Mouse (Mus musculus) kidney, embryonic 16.5 days (tissue): ENCODE results near the gene Cd81. TPM values are rescaled to one million over a fixed set of nuclear protein-coding genes. Genes with fewer than 3 reads are reported as not detected.

ENCODE experiments used
- ATAC-seq: fragments of 200-750 bp; cut with Nextera tagmentation; 2 replicates; pipeline ENCODE4 v1.8.0; 2017; ENCODE audit warnings: moderate TSS enrichment; ENCODE audit not compliant: low FRiP score, low TSS enrichment
- H3K27ac ChIP-seq: fragments of 300-500 bp; sonication (generic); 2 replicates; pipeline ENCODE4 v1.5.1; 2014; ENCODE audit warnings: low read length
- H3K27me3 ChIP-seq: fragments of 300-500 bp; sonication (generic); 2 replicates; pipeline ENCODE4 v1.6.1; 2014; ENCODE audit warnings: low read length, control low read depth, mixed read lengths; ENCODE audit not compliant: insufficient read depth
- H3K36me3 ChIP-seq: fragments of 300-500 bp; sonication (generic); 2 replicates; pipeline ENCODE4 v1.6.1; 2014; ENCODE audit warnings: low read length, control low read depth, mixed read lengths; ENCODE audit not compliant: insufficient read depth
- H3K4me1 ChIP-seq: fragments of 300-500 bp; sonication (generic); 2 replicates; pipeline ENCODE4 v1.6.1; 2014; ENCODE audit warnings: low read length, control low read depth, mixed read lengths; ENCODE audit not compliant: insufficient read depth
- H3K4me2 ChIP-seq: fragments of 300-500 bp; sonication (generic); replicated peaks from 2 replicates; pipeline ENCODE4 v1.6.1; 2014; ENCODE audit warnings: low read depth, low read length
- H3K4me3 ChIP-seq: fragments of 300-500 bp; sonication (generic); 2 replicates; pipeline ENCODE4 v1.5.1; 2014; ENCODE audit warnings: mild to moderate bottlenecking, low read length
- H3K9ac ChIP-seq: fragments of 300-500 bp; sonication (generic); replicated peaks from 2 replicates; pipeline ENCODE4 v1.6.1; 2014; ENCODE audit warnings: low read length
- H3K9me3 ChIP-seq: fragments of 300-500 bp; sonication (generic); 2 replicates; pipeline ENCODE4 v1.6.1; 2016; ENCODE audit warnings: low read length, control low read depth
- WGBS: fragments of 180-500 bp; shearing (Covaris S2); extraction: QIAGEN DNeasy Blood & Tissue Kit; methylation state at CpG from one replicate; pipeline ENCODE4 v1.1.7; 2014; 5-methylcytosine and 5-hydroxymethylcytosine counted together
- polyA plus RNA-seq: library from polyadenylated mRNA; unstranded; fragments of >200 nt; fragmentation: Nextera tagmentation; extraction: Ambion mirVana; gene quantifications from 2 replicates; pipeline ENCODE4 v1.2.1, GENCODE M21; 2015

Gene Cd81
- 643 and 698 TPM in 2 replicates for polyA plus RNA-seq

- Histone ChIP-seq H3K27me3 (no peaks in the 10 kb centered on the region), H3K4me2 (peak within 1 kb of the TSS; percentile 95), H3K4me3 (peak within 1 kb of the TSS; percentile 93), H3K4me1 (peaks cover 41% of the 10 kb centered on the region), H3K9me3 (no peaks in the 10 kb centered on the region), H3K9ac (peak within 1 kb of the TSS; percentile 99), H3K36me3 (no peaks in the 10 kb centered on the region), H3K27ac (peak within 1 kb of the TSS; percentile 93)
- peak; percentile 79 for ATAC-seq
- under 1% methylated on average over 34 of the region's 37 CpGs for whole genome bisulfite sequencing
Observed at GRCm38 (mm10) chr7:143052626-143053007, at the start of gene Cd81. Gene Cd81 (plus strand): TSS chr7:143052739.

DNA sequence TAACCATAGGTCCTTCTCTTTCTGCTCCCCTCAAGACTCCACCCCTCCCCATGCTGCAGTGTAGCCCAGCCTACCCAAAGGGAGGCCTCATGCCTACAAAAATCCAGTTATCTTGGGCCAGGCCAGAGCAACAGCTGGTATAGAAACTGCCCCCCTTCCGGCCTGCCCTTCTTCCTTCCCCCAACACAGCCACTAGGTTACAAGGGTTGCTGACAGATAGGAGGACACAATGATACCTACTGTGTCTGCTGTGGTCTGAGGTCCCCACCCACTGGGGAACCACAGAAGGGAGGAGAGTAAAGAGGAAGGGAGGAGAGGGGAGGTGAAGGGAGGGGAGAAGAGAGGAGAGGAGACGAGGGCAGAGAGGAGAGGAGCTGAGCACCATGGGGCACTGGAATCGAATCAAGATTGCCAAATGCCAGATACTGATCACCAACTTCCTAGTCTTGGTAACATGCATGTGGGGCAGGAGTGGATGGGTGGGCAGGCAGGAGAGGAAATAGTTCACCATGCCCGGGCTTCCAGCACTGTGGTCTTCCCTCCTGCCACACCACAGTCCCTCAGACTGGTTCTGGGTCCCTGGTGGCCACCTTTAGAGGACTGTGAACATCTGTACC is 47.7 kb upstream of the Cd81 start, which contains the start of gene Tspan32:
TSS of gene Tspan32 (plus strand) at position 320 of the 617 bp plus-strand sequence.
- Histone ChIP-seq H3K27me3 (no peaks in the 10 kb centered on the region), H3K9ac (no peak within 1 kb of the TSS), H3K4me1 (peaks cover 32% of the 10 kb centered on the region), H3K36me3 (no peaks in the 10 kb centered on the region), H3K9me3 (no peaks in the 10 kb centered on the region), H3K4me2 (no peak within 1 kb of the TSS), H3K27ac (no peak within 1 kb of the TSS), H3K4me3 (no peak within 1 kb of the TSS)
- no peak for ATAC-seq
- WGBS, result 77% methylated on average over 4 of the region's 4 CpGs

DNA sequence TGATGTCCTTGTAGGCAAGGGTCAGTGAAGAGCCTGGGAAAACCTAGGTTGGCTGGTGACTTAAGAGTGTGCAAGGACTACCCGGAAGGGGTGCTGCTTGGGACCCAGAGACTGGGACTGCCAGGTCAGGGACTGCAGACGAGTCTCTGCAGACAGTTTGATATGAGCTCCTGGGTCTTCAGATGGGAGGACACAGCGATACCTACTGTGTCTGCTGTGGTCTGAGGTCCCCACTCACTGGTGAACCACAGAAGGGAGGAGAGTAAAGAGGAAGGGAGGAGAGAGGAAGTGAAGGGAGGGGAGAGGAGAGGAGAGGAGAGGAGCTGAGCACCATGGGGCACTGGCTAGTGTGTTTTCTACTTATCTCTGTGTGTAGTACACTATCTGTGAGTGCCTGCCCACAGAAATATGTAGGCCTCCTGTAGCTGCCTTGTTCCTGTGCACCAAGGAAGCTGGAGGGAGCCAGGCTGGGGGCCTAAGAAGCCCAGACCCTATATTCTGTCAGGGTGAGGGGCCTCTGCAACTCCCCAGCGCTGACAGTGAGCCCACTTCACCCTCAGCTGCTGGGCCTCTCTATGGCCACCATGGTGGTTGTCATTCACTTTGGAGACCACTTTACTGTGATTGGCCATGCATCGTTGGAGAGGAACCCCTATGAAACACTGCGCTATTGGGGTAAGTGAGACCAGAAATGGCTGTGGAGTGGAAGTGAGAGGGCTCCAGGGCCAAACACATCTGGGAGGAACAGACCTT is 47.0 kb upstream of the Cd81 start:
- Histone ChIP-seq H3K27me3 (no peaks in the 10 kb centered on the region), H3K9me3 (no peaks in the 10 kb centered on the region), H3K36me3 (no peaks in the 10 kb centered on the region), H3K4me3 (no peak overlapping the region), H3K27ac (no peak overlapping the region), H3K4me2 (no peak overlapping the region), H3K9ac (no peak overlapping the region), H3K4me1 (peaks cover 34% of the 10 kb centered on the region)
- 79% methylated on average over 6 of the region's 6 CpGs for WGBS
- no peak for ATAC-seq

DNA sequence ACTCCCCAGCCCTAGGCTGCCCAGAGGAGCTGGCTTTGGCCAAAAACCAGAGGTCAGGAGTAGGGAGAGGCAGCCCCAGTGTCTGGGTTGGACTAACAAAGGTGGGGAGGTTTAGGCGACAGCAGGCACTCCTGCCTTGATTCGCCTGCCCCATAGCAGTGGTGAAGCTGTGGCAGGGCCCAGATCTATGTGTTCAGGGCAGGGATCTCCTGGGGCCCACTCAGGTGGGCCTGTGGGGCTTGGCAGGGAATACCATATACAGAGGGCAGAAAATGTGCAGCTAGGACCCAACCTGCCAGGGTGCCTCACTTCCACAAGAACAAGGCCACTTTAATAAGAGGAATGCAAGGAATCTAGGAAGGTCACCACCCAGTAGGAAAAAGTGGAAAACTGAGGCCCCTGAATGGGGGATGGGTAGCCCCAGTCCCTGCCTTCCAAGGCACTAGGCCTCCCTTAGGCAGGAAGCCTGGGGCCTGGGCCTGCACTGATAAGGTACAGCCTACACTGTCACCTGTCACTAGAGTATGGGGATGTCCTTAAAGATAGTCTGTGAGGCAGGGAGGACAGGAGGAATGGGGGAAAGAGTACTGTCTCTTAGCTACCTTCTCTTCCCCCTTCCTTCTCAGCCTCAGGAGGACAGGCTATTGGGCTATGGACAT is 46.3 kb upstream of the Cd81 start:
- Histone ChIP-seq H3K36me3 (no peaks in the 10 kb centered on the region), H3K4me3 (no peak overlapping the region), H3K27me3 (no peaks in the 10 kb centered on the region), H3K27ac (no peak overlapping the region), H3K9ac (0 out of 2 replicates have a peak overlapping the region, but pooled peaks have one; percentile 2), H3K4me1 (peaks cover 34% of the 10 kb centered on the region), H3K9me3 (no peaks in the 10 kb centered on the region), H3K4me2 (no peak overlapping the region)
- WGBS, result 78% methylated on average over 2 of the region's 2 CpGs
- no peak for ATAC-seq

GRCm38 (mm10) chr7:143006756-143007598 is 45.6 kb upstream of the Cd81 start:
- Histone ChIP-seq H3K4me3 (no peak overlapping the region), H3K4me1 (peaks cover 37% of the 10 kb centered on the region), H3K36me3 (no peaks in the 10 kb centered on the region), H3K9ac (peak overlapping the region; percentile 59; the same call in 1 of the 2 replicates), H3K4me2 (no peak overlapping the region), H3K27me3 (no peaks in the 10 kb centered on the region), H3K9me3 (no peaks in the 10 kb centered on the region), H3K27ac (peak overlapping the region; percentile 96; the same call in 1 of the 2 replicates)
- no peak for ATAC-seq
- 84% methylated on average over 8 of the region's 8 CpGs for WGBS

GRCm38 (mm10) chr7:143007599-143008369 is 44.8 kb upstream of the Cd81 start:
- no peak overlapping the region for H3K4me3 ChIP-seq

GRCm38 (mm10) chr7:143008370-143008926 is 44.1 kb upstream of the Cd81 start:
- H3K9ac ChIP-seq, result peak overlapping the region; percentile 59

More at GRCm38 (mm10) chr7:143007599-143008369, 44.8 kb upstream of the Cd81 start:
- peak overlapping the region; percentile 96 for H3K27ac ChIP-seq
- H3K27me3 ChIP-seq, result no peaks in the 10 kb centered on the region
- H3K4me1 ChIP-seq, result peaks cover 43% of the 10 kb centered on the region
- no peaks in the 10 kb centered on the region for H3K36me3 ChIP-seq
- ATAC-seq, result peak; percentile 81
- H3K9me3 ChIP-seq, result no peaks in the 10 kb centered on the region
- 38% methylated on average over 17 of the region's 17 CpGs for WGBS
- H3K4me2 ChIP-seq, result peak overlapping the region; percentile 24; the same call in 1 of the 2 replicates
- peak overlapping the region; percentile 59 for H3K9ac ChIP-seq

GRCm38 (mm10) chr7:143008996-143009665 is 43.4 kb upstream of the Cd81 start:
- Histone ChIP-seq H3K27ac (peak overlapping the region; percentile 96), H3K36me3 (no peaks in the 10 kb centered on the region), H3K9ac (peak overlapping the region; percentile 22; the same call in 1 of the 2 replicates), H3K4me3 (no peak overlapping the region), H3K4me1 (peaks cover 44% of the 10 kb centered on the region), H3K27me3 (no peaks in the 10 kb centered on the region), H3K9me3 (no peaks in the 10 kb centered on the region), H3K4me2 (peak overlapping the region; percentile 24)
- 41% methylated on average over 3 of the region's 4 CpGs for WGBS
- ATAC-seq, result peak; percentile 69

More at GRCm38 (mm10) chr7:143008370-143008926, 44.1 kb upstream of the Cd81 start:
- 41% methylated on average over 8 of the region's 8 CpGs for WGBS
- peak overlapping the region; percentile 96 for H3K27ac ChIP-seq
- H3K36me3 ChIP-seq, result no peaks in the 10 kb centered on the region
- H3K4me1 ChIP-seq, result peaks cover 43% of the 10 kb centered on the region
- no peaks in the 10 kb centered on the region for H3K27me3 ChIP-seq
- peak; percentile 50 for ATAC-seq
- H3K4me3 ChIP-seq, result no peak overlapping the region
- no peaks in the 10 kb centered on the region for H3K9me3 ChIP-seq
- peak overlapping the region; percentile 24 for H3K4me2 ChIP-seq
